Mouse (Mus musculus): ENCODE measurements around the gene Cc2d1b. TPM values are rescaled to one million over a fixed set of nuclear protein-coding genes. Genes with fewer than 3 reads are reported as not detected.

The Cc2d1b gene
- polyA plus RNA-seq, 1 experiment from 2014 or later = 34.0 TPM

GRCm38 (mm10) chr4:108634696-108635095 is 15.0 kb downstream of the Cc2d1b start:
- WGBS = 88% methylated on average over 4 of the region's 4 CpGs
- H3K36me3 ChIP-seq (ENCODE audit: insufficient read depth, low read length) = peaks cover 42% of the 10 kb centered on the region
- no peak overlapping the region for H3K4me3 ChIP-seq (ENCODE audit: low read length)
- ATAC-seq (ENCODE audit: low FRiP score, low TSS enrichment) = no peak
- no peak overlapping the region for H3K9ac ChIP-seq (replicated peaks; ENCODE audit: low read length)
- no peak overlapping the region for H3K27ac ChIP-seq (ENCODE audit: low read length)
- peaks cover 10% of the 10 kb centered on the region for H3K4me1 ChIP-seq (ENCODE audit: insufficient read depth, low read length)
- H3K27me3 ChIP-seq (ENCODE audit: insufficient read depth, low read length) = no peaks in the 10 kb centered on the region
- no peaks in the 10 kb centered on the region for H3K9me3 ChIP-seq (ENCODE audit: low read length)
- no peak overlapping the region for H3K4me2 ChIP-seq (replicated peaks; ENCODE audit: low read depth, low read length)

DNA sequence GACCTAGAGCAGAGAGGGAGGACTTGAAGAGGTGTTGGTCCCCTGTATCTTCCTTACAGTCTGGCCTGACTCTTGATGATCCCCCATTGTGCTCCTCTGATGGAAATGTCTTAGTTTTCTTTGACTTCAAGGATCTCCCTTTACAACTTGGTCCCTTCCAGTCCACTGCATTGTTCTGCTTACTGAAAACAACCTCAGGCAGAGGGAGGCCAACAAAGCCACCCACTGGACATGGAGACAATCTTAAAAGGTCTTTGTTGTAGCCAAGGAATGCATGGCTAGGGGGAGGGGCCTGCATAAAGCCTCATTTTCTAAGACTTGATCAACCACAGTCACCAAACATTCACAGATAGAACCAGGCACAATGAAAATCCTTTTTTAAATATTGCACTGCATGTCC is 15.4 kb downstream of the Cc2d1b start:
- no peak overlapping the region for H3K4me2 ChIP-seq (replicated peaks; ENCODE audit: low read depth, low read length)
- H3K27me3 ChIP-seq (ENCODE audit: insufficient read depth, low read length) = no peaks in the 10 kb centered on the region
- no peak overlapping the region for H3K27ac ChIP-seq (ENCODE audit: low read length)
- no peak overlapping the region for H3K9ac ChIP-seq (replicated peaks; ENCODE audit: low read length)
- no peak overlapping the region for H3K4me3 ChIP-seq (ENCODE audit: low read length)
- peaks cover 6% of the 10 kb centered on the region for H3K4me1 ChIP-seq (ENCODE audit: insufficient read depth, low read length)
- peaks cover 42% of the 10 kb centered on the region for H3K36me3 ChIP-seq (ENCODE audit: insufficient read depth, low read length)
- ATAC-seq (ENCODE audit: low FRiP score, low TSS enrichment) = no peak
- H3K9me3 ChIP-seq (ENCODE audit: low read length) = no peaks in the 10 kb centered on the region

GRCm38 (mm10) chr4:108637721-108638120 is 18.0 kb downstream of the Cc2d1b start:
- H3K4me2 ChIP-seq (replicated peaks; ENCODE audit: low read depth, low read length) = no peak overlapping the region
- H3K36me3 ChIP-seq (ENCODE audit: insufficient read depth, low read length) = peaks cover 36% of the 10 kb centered on the region
- H3K27me3 ChIP-seq (ENCODE audit: insufficient read depth, low read length) = no peaks in the 10 kb centered on the region
- H3K4me1 ChIP-seq (ENCODE audit: insufficient read depth, low read length) = no peaks in the 10 kb centered on the region
- 92% methylated on average over 3 of the region's 3 CpGs for WGBS
- no peaks in the 10 kb centered on the region for H3K9me3 ChIP-seq (ENCODE audit: low read length)
- ATAC-seq (ENCODE audit: low FRiP score, low TSS enrichment) = no peak
- no peak overlapping the region for H3K4me3 ChIP-seq (ENCODE audit: low read length)
- H3K9ac ChIP-seq (replicated peaks; ENCODE audit: low read length) = no peak overlapping the region
- no peak overlapping the region for H3K27ac ChIP-seq (ENCODE audit: low read length)

DNA sequence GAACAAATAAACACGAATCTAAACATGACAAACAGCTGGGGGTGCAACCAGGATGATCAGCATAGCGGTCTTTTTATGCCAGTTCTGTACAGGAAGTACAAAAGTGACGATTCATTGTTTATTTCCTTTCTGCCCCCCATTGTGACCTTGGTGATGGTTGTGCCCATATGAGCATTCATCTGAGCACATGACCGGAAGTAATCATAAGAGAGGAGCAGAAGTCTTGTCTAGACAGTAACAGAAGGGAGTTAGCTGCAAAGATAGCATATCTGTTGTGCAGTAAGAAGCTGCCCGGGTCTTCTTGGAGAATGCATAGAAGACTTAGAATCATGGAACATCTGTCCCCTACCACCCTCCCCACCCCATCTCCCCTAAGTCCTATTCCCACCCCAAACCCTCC is 19.0 kb downstream of the Cc2d1b start:
- 77% methylated on average over 5 of the region's 5 CpGs for WGBS

DNA sequence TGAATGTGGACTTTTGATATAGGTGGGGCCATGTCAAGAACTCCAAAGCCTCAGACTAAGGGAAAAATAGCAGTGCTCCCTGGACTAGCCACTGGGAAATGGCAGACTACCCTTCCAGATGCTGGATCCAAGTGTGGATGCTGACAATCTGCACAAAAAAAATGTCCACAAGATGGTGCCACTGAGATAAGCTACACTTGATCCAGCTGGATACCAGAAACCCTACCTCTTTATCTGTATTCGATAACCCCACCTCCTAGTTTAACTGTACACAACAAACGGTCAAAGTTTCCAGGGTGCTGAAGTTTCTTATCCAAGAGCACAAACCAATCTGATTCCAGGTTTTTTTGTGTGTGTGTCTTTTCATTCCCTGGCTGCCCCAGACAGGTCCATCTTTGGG is 44.7 kb downstream of the Cc2d1b start:
- WGBS = 59% methylated on average over 2 of the region's 2 CpGs
- no peak overlapping the region for H3K4me3 ChIP-seq (ENCODE audit: low read length)

More for the DNA sequence above, 19.0 kb downstream of the Cc2d1b start:
- Histone ChIP-seq H3K9me3 (ENCODE audit: low read length) (no peaks in the 10 kb centered on the region), H3K27me3 (ENCODE audit: insufficient read depth, low read length) (no peaks in the 10 kb centered on the region), H3K27ac (ENCODE audit: low read length) (no peak overlapping the region), H3K9ac (replicated peaks; ENCODE audit: low read length) (no peak overlapping the region), H3K4me1 (ENCODE audit: insufficient read depth, low read length) (no peaks in the 10 kb centered on the region), H3K4me2 (replicated peaks; ENCODE audit: low read depth, low read length) (no peak overlapping the region), H3K4me3 (ENCODE audit: low read length) (no peak overlapping the region), H3K36me3 (ENCODE audit: insufficient read depth, low read length) (peaks cover 34% of the 10 kb centered on the region)
- ATAC-seq (ENCODE audit: low FRiP score, low TSS enrichment) = no peak

More for the DNA sequence above, 44.7 kb downstream of the Cc2d1b start:
- Histone ChIP-seq H3K4me1 (ENCODE audit: insufficient read depth, low read length) (no peaks in the 10 kb centered on the region), H3K27ac (ENCODE audit: low read length) (no peak overlapping the region), H3K4me2 (replicated peaks; ENCODE audit: low read depth, low read length) (no peak overlapping the region), H3K9me3 (ENCODE audit: low read length) (no peaks in the 10 kb centered on the region), H3K27me3 (ENCODE audit: insufficient read depth, low read length) (no peaks in the 10 kb centered on the region), H3K36me3 (ENCODE audit: insufficient read depth, low read length) (peaks cover 10% of the 10 kb centered on the region; the same call in 1 of the 2 replicates), H3K9ac (replicated peaks; ENCODE audit: low read length) (no peak overlapping the region)
- no peak; the same call in 1 of the 2 replicates for ATAC-seq (ENCODE audit: low FRiP score, low TSS enrichment)

Other genes with a start within 250 kb of the Cc2d1b start
- 0.29 and 1.1 TPM in 2 replicates for gene Shisal2a, start 236.6 kb upstream of the Cc2d1b start, polyA plus RNA-seq (2015; fragmentation: Nextera tagmentation; extraction: Ambion mirVana)
- 65.2 and 65.4 TPM in 2 replicates for gene Gpx7, start 213.0 kb upstream of the Cc2d1b start, polyA plus RNA-seq (2015; fragmentation: Nextera tagmentation; extraction: Ambion mirVana)
- 55.1 and 72.0 TPM in 2 replicates for gene Tut4, start 160.5 kb upstream of the Cc2d1b start, polyA plus RNA-seq (2015; fragmentation: Nextera tagmentation; extraction: Ambion mirVana)
- 91.6 and 93.9 TPM in 2 replicates for gene Prpf38a, start 40.6 kb upstream of the Cc2d1b start, polyA plus RNA-seq (2015; fragmentation: Nextera tagmentation; extraction: Ambion mirVana)
- gene Orc1, start 40.5 kb upstream of the Cc2d1b start, polyA plus RNA-seq (2015; fragmentation: Nextera tagmentation; extraction: Ambion mirVana) = 9.7 and 10.4 TPM in 2 replicates
- 0.50 and 1.2 TPM in 2 replicates for gene 3110021N24Rik, start 99.7 kb downstream of the Cc2d1b start, polyA plus RNA-seq (2015; fragmentation: Nextera tagmentation; extraction: Ambion mirVana)
- 2.8 and 3.4 TPM in 2 replicates for gene Zfyve9, start 160.9 kb downstream of the Cc2d1b start, polyA plus RNA-seq (2015; fragmentation: Nextera tagmentation; extraction: Ambion mirVana)
- gene Btf3l4, start 213.7 kb downstream of the Cc2d1b start, polyA plus RNA-seq (2015; fragmentation: Nextera tagmentation; extraction: Ambion mirVana) = 139 and 146 TPM in 2 replicates
- 104 and 108 TPM in 2 replicates for gene Txndc12, start 214.7 kb downstream of the Cc2d1b start, polyA plus RNA-seq (2015; fragmentation: Nextera tagmentation; extraction: Ambion mirVana)
- 65.4 and 67.5 TPM in 2 replicates for gene Kti12, start 227.8 kb downstream of the Cc2d1b start, polyA plus RNA-seq (2015; fragmentation: Nextera tagmentation; extraction: Ambion mirVana)
- gene A730015C16Rik, start 228.7 kb downstream of the Cc2d1b start, polyA plus RNA-seq (2015; fragmentation: Nextera tagmentation; extraction: Ambion mirVana) = 1.1 and 1.4 TPM in 2 replicates

Measured in kidney, embryonic 16.5 days (tissue).